Mouse (Mus musculus) stomach, postnatal 0 days (tissue): ENCODE measurements at regions not wholly inside any gene's neighbourhood (a gene's known extent, or its start where the extent isn't known, plus 50 kb on each side); places are given as distances from the start of the nearest gene placed in this dataset.
A peak's percentile ranks its signal among the peaks of the same experiment; 100 is the strongest.
"Not testable (repeated sequence)": the region's sequence is repeated elsewhere in the genome, so short reads cannot be mapped to it uniquely, and the experiment has no call there.

Experiments
- ATAC-seq: fragments of 200-750 bp; cut with Nextera tagmentation; 2 replicates; pipeline ENCODE4 v1.8.0; 2017; ENCODE audit not compliant: low FRiP score, low TSS enrichment
- DNase-seq: peaks from one replicate; pipeline ENCODE4 v3.0.0-alpha.2; 2016; ENCODE audit warnings: low spot score
- H3K27ac ChIP-seq: fragments of 300-500 bp; sonication (generic); replicated peaks from 2 replicates; pipeline ENCODE4 v1.5.1; 2014; ENCODE audit warnings: mild to moderate bottlenecking, control low read depth
- H3K27me3 ChIP-seq: fragments of 300-500 bp; sonication (generic); 2 replicates; pipeline ENCODE4 v1.6.1; 2014; ENCODE audit warnings: low read length; ENCODE audit not compliant: control insufficient read depth, insufficient read depth
- H3K36me3 ChIP-seq: fragments of 300-500 bp; sonication (generic); 2 replicates; pipeline ENCODE4 v1.6.1; 2014; ENCODE audit warnings: low read length, mixed read lengths; ENCODE audit not compliant: control insufficient read depth, insufficient read depth
- H3K4me1 ChIP-seq: fragments of 300-500 bp; sonication (generic); replicated peaks from 2 replicates; pipeline ENCODE4 v1.6.1; 2014; ENCODE audit warnings: antibody characterized with exemption; ENCODE audit not compliant: control insufficient read depth, insufficient read depth
- H3K4me2 ChIP-seq: fragments of 300-500 bp; sonication (generic); replicated peaks from 2 replicates; pipeline ENCODE4 v1.6.1; 2014; ENCODE audit warnings: low read depth, mild to moderate bottlenecking, control low read depth, moderate library complexity
- H3K4me3 ChIP-seq: fragments of 300-500 bp; sonication (generic); 2 replicates; pipeline ENCODE4 v1.5.1; 2014; ENCODE audit warnings: low read depth, low read length, control low read depth
- H3K9ac ChIP-seq: fragments of 300-500 bp; sonication (generic); 2 replicates; pipeline ENCODE4 v1.6.1; 2014; ENCODE audit warnings: mild to moderate bottlenecking, low read length, control low read depth, mixed read lengths
- H3K9me3 ChIP-seq: fragments of 300-500 bp; sonication (generic); 2 replicates; pipeline ENCODE4 v1.6.1; 2016; ENCODE audit warnings: low read length; ENCODE audit not compliant: control insufficient read depth
- CTCF ChIP-seq: IDR thresholded peaks from 2 replicates; pipeline ENCODE4 v1.5.1; 2016; ENCODE audit warnings: antibody characterized with exemption, low read depth, mild to moderate bottlenecking, moderate library complexity
- EP300 ChIP-seq: optimal IDR thresholded peaks from 2 replicates; pipeline ENCODE3; 2016; ENCODE audit warnings: antibody characterized with exemption
- WGBS: fragments of 180-500 bp; shearing (Covaris S2); extraction: QIAGEN DNeasy Blood & Tissue Kit; methylation state at CpG from one replicate; pipeline ENCODE4 v1.1.7; 2014; 5-methylcytosine and 5-hydroxymethylcytosine counted together

- 35% methylated on average over 2 of the region's 2 CpGs for WGBS
- no peaks in the 10 kb centered on the region for H3K4me1 ChIP-seq
- no peak for TF ChIP-seq CTCF
- no peak for TF ChIP-seq EP300
- no peak overlapping the region for H3K27ac ChIP-seq
- no peak overlapping the region for H3K4me2 ChIP-seq
- no peaks in the 10 kb centered on the region for H3K36me3 ChIP-seq
- ATAC-seq (peak; percentile 24; the same call in 1 of the 2 replicates), DNase-seq (no peak)
- H3K9me3 ChIP-seq, result no peaks in the 10 kb centered on the region
- H3K9ac ChIP-seq, result no peak overlapping the region
- no peak overlapping the region for H3K4me3 ChIP-seq
- no peaks in the 10 kb centered on the region for H3K27me3 ChIP-seq
Measured at GRCm38 (mm10) chr3:38275321-38275720, 209.3 kb downstream of the Ankrd50 start.

DNA sequence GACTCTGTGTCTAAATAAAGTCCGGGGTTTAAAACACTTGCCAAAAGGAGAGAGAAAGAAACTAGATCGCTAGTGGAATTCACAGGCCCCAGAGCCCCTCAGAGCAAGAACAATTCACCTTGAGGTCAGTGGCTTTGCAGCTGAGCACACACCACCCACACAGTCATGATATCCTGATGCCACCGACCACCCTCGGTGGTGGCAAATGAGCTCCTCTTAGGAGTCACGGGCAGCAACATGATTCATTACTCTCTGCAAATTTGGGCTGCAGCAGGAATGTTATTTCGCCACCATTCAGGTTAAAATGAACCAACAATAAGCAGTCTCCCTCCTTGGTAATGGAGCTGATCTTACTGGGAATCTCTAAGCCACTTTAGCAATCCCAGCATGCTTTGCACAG is 213.9 kb downstream of the Ankrd50 start:
- no peak overlapping the region for H3K4me2 ChIP-seq
- TF ChIP-seq CTCF (no peak), EP300 (no peak)
- no peaks in the 10 kb centered on the region for H3K4me1 ChIP-seq
- H3K27ac ChIP-seq, result no peak overlapping the region
- H3K9ac ChIP-seq, result no peak overlapping the region
- H3K36me3 ChIP-seq, result no peaks in the 10 kb centered on the region
- DNase-seq, result no peak
- H3K9me3 ChIP-seq, result no peaks in the 10 kb centered on the region
- WGBS, result 52% methylated on average over 6 of the region's 6 CpGs
- H3K4me3 ChIP-seq, result no peak overlapping the region
- ATAC-seq, result no peak
- no peaks in the 10 kb centered on the region for H3K27me3 ChIP-seq

GRCm38 (mm10) chr3:38268226-38268625 is 216.4 kb downstream of the Ankrd50 start:
- 95% methylated on average over 7 of the region's 7 CpGs for WGBS
- ATAC-seq, result no peak
- no peaks in the 10 kb centered on the region for H3K36me3 ChIP-seq

DNA sequence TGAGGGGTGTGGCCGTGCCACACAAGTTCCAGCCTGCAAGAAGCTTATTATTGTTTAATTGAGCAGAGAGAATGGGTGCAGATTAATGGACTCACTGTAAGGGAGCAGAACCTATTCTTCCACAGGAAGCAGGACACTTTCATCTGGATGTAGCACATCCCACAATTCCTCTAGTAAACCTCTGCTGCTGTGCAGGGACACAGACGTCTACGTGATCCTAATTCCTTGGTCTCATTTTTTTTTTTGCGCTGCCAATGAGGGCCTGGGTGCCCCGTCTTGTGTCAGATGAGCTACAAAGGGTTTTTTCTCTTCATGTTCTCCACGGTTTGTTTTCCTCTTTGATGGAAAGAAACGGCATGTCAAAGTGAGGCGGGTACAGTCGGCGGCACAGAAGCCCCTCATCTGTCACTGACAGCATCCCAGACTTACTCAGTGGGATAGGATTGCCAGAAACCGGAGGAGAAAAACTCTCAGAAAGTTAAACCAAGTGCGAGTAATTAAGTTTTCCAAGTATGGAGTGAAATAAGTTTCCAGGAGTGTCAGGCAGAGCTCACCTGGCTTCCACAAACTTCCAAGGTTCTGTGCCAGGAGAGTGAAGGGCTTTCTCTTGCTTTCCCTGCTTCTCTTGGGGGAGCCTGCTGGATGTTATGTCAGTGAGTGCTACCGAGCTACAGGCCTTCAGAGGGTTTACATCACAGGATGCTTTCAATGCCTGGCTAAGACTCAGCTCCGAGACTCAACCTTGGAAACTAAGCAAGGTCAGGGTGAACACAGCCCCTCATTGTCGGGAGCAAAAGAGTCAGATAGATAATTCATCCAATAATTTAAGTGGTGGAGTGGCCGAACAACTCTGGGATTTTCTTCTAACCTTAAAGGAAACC is 221.1 kb downstream of the Ankrd50 start:
- H3K4me2 ChIP-seq, result no peak overlapping the region
- no peaks in the 10 kb centered on the region for H3K9me3 ChIP-seq
- no peak overlapping the region for H3K9ac ChIP-seq
- TF ChIP-seq CTCF (no peak), EP300 (no peak)
- DNase-seq (no peak), ATAC-seq (no peak)
- no peaks in the 10 kb centered on the region for H3K27me3 ChIP-seq
- H3K4me1 ChIP-seq, result no peaks in the 10 kb centered on the region
- H3K4me3 ChIP-seq, result no peak overlapping the region
- no peak overlapping the region for H3K27ac ChIP-seq
- no peaks in the 10 kb centered on the region for H3K36me3 ChIP-seq
- 53% methylated on average over 16 of the region's 16 CpGs for WGBS

More at GRCm38 (mm10) chr3:38268226-38268625, 216.4 kb downstream of the Ankrd50 start:
- Histone ChIP-seq H3K27me3 (no peaks in the 10 kb centered on the region), H3K4me1 (no peaks in the 10 kb centered on the region), H3K9ac (no peak overlapping the region), H3K9me3 (no peaks in the 10 kb centered on the region), H3K27ac (no peak overlapping the region), H3K4me3 (no peak overlapping the region), H3K4me2 (no peak overlapping the region)
- no peak for TF ChIP-seq CTCF
- no peak for TF ChIP-seq EP300
- DNase-seq, result no peak

- ATAC-seq, result no peak
- H3K27me3 ChIP-seq, result no peaks in the 10 kb centered on the region
- DNase-seq, result no peak
- no peaks in the 10 kb centered on the region for H3K9me3 ChIP-seq
- no peaks in the 10 kb centered on the region for H3K36me3 ChIP-seq
- TF ChIP-seq EP300 (no peak), CTCF (no peak)
- no peak overlapping the region for H3K4me3 ChIP-seq
- H3K9ac ChIP-seq, result no peak overlapping the region
- H3K4me2 ChIP-seq, result no peak overlapping the region
- H3K27ac ChIP-seq, result no peak overlapping the region
- 71% methylated on average over 11 of the region's 11 CpGs for WGBS
- no peaks in the 10 kb centered on the region for H3K4me1 ChIP-seq
Measured at GRCm38 (mm10) chr3:38261326-38262075, 223.1 kb downstream of the Ankrd50 start.

DNA sequence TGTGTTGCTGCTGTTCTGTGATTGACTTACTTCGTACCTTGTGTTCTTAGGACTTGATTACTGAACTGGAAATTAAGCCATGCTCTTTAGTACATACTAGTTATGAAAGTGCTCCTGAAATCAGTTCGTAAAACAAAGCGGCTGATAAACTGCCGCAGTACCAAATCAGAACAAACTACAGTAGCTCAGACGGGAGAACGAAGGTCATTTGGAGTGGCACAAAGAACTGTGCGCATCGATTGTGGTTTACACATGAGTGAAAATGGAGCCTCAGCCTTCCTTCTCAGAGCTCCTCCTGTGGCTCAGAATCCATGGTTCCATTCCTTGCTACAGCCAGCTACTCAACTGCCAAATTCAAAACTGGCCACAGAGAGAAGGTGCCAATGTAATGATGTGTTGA is 225.4 kb downstream of the Ankrd50 start:
- H3K4me3 ChIP-seq, H3K36me3 ChIP-seq, H3K27me3 ChIP-seq, H3K9ac ChIP-seq, H3K4me2 ChIP-seq, H3K9me3 ChIP-seq, H3K27ac ChIP-seq, H3K4me1 ChIP-seq, DNase-seq, ATAC-seq: not testable (repeated sequence)
- 80% methylated on average over 8 of the region's 8 CpGs for WGBS
